Mouse (Mus musculus) liver, adult 2 months (tissue): ENCODE results near the gene Nipbl. TPM values are rescaled to one million over a fixed set of nuclear protein-coding genes. Genes with fewer than 3 reads are reported as not detected.
A peak's percentile ranks its signal among the peaks of the same experiment; 100 is the strongest.

Experiments used
- DNase-seq: peaks from one replicate; pipeline ENCODE4 v3.0.0-alpha.2; 2011; ENCODE audit warnings: low read depth, low spot score; ENCODE audit errors: extremely low read depth
- H3K27ac ChIP-seq: fragments of 200-500 bp; replicated peaks from 2 replicates; pipeline ENCODE4 v1.5.1; 2012; ENCODE audit warnings: low read depth, mild to moderate bottlenecking, control low read depth, inconsistent platforms, low read length; ENCODE audit not compliant: insufficient read depth
- H3K27me3 ChIP-seq: fragments of 200-500 bp; 2 replicates; pipeline ENCODE4 v1.6.1; 2012; ENCODE audit warnings: mild to moderate bottlenecking, moderate library complexity, low read length, inconsistent platforms; ENCODE audit not compliant: control insufficient read depth, insufficient read depth
- H3K36me3 ChIP-seq: fragments of 200-500 bp; 2 replicates; pipeline ENCODE4 v1.6.1; 2012; ENCODE audit warnings: low read length, inconsistent platforms; ENCODE audit not compliant: control insufficient read depth, insufficient read depth
- H3K4me1 ChIP-seq: fragments of 200-500 bp; 2 replicates; pipeline ENCODE4 v1.6.1; 2011; ENCODE audit warnings: low read length; ENCODE audit not compliant: control insufficient read depth, insufficient read depth
- H3K4me3 ChIP-seq: fragments of 200-500 bp; 2 replicates; pipeline ENCODE4 v1.5.1; 2011; ENCODE audit warnings: low read depth, mild to moderate bottlenecking, control low read depth, low read length, moderate library complexity; ENCODE audit not compliant: insufficient read depth
- H3K79me2 ChIP-seq: fragments of 200-500 bp; 2 replicates; pipeline ENCODE4 v1.6.1; 2012; ENCODE audit warnings: inconsistent platforms, mild to moderate bottlenecking, low read length, moderate library complexity; ENCODE audit not compliant: control insufficient read depth, insufficient read depth
- H3K9ac ChIP-seq: fragments of 200-500 bp; 2 replicates; pipeline ENCODE4 v1.6.1; 2012; ENCODE audit warnings: low read depth, mild to moderate bottlenecking, control low read depth, inconsistent platforms, low read length
- CTCF ChIP-seq: fragments of 200-500 bp; IDR thresholded peaks from 2 replicates; pipeline ENCODE4 v1.5.1; 2011; ENCODE audit warnings: low read depth, low read length, control low read depth
- POLR2A ChIP-seq: fragments of 200-500 bp; IDR thresholded peaks from 2 replicates; pipeline ENCODE4 v1.6.1; 2011; ENCODE audit warnings: low read length, control low read depth; ENCODE audit not compliant: insufficient read depth; ENCODE audit errors: extremely low read depth
- WGBS: fragments of 180-500 bp; shearing (Covaris S2); methylation state at CpG from one replicate; pipeline ENCODE4 v1.1.7; 2018; 5-methylcytosine and 5-hydroxymethylcytosine counted together
- polyA plus RNA-seq: library from polyadenylated mRNA; depleted of rRNA; stranded (reverse); fragments of >200 nt; gene quantifications from 2 replicates; pipeline ENCODE4 v1.2.3, GENCODE M21; 2012
- total RNA-seq: library from RNA; depleted of rRNA; stranded (reverse); fragments of >200 nt; gene quantifications from 2 replicates; pipeline ENCODE4 v1.2.3, GENCODE M21; 2014

Gene Nipbl
- total and polyA plus RNA-seq, 2 experiments, result 1.9 to 17.5 TPM

GRCm38 (mm10) chr15:8442156-8442555, 2.1 kb downstream of the Nipbl start:
- Histone ChIP-seq H3K9ac (peak overlapping the region; percentile 51), H3K27me3 (no peaks in the 10 kb centered on the region), H3K36me3 (no peaks in the 10 kb centered on the region), H3K4me1 (peaks cover 8% of the 10 kb centered on the region; the same call in 1 of the 2 replicates), H3K27ac (no peak overlapping the region), H3K4me3 (peak overlapping the region; percentile 65), H3K79me2 (peaks cover 12% of the 10 kb centered on the region; the same call in 1 of the 2 replicates)
- 2% methylated on average over 11 of the region's 11 CpGs for WGBS
- no peak for DNase-seq
- TF ChIP-seq CTCF (no peak), POLR2A (no peak)

DNA sequence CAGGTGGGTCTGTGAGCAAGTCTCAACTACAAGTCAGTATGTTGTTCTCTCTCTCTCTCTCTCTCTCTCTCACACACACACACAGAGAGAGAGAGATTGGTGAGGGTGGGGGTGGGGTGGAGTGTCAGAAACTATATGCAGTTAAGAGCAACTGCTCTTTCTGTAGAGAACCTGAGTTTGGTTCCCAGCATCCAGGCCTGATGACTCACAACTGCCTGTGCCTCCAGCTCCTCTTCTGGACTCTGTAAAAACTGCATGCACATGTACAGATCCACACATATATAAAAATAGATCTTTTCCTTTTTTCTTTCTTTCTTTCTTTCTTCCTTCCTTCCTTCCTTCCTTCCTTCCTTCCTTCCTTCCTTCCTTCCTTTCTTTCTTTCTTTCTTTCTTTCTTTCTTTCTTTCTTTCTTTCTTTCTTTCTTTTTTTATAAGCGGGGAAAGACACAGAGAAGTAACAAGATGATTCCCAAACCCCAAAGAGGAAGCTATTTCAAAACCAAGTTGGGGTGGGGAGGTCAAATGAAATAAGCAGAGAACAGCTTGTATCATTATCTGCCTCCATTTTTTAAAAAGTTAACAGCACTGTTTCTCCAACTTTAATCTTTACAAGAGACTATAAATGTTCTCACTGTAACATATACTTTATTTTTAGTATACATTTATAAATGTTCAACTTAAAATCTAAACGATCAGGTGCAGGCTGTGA, 10.9 kb downstream of the Nipbl start:
- no peak overlapping the region for H3K27ac ChIP-seq
- H3K79me2 ChIP-seq, result peaks cover 27% of the 10 kb centered on the region
- no peak overlapping the region for H3K4me3 ChIP-seq
- no peaks in the 10 kb centered on the region for H3K36me3 ChIP-seq
- no peak for DNase-seq
- peaks cover 10% of the 10 kb centered on the region; the same call in 1 of the 2 replicates for H3K4me1 ChIP-seq
- H3K27me3 ChIP-seq, result no peaks in the 10 kb centered on the region
- no peak overlapping the region for H3K9ac ChIP-seq
- TF ChIP-seq CTCF (no peak), POLR2A (no peak)
- 88% methylated on average over 2 of the region's 2 CpGs for WGBS

DNA sequence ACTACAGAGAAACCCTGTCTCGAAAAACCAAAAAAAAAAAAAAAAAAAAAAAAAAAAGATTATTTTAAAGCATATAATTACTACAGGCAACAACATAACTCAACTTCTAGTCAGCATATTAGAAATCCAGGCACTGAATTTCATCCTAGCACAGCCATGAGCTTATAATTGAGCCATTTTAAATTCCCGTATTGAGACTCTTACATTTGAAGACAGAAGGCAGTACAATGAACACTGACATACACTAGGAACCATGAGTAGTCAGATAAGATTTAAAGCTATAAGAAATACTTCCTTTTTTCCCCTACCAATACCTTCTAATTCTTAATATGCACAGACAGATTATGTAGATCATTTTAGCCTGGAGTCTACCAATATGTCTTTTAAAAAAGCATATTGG, 11.7 kb downstream of the Nipbl start:
- Histone ChIP-seq H3K4me3 (no peak overlapping the region), H3K27me3 (no peaks in the 10 kb centered on the region), H3K4me1 (peaks cover 10% of the 10 kb centered on the region; the same call in 1 of the 2 replicates), H3K36me3 (no peaks in the 10 kb centered on the region), H3K9ac (no peak overlapping the region), H3K27ac (no peak overlapping the region), H3K79me2 (peaks cover 24% of the 10 kb centered on the region)
- DNase-seq, result no peak
- WGBS, result 93% methylated on average over 2 of the region's 2 CpGs
- TF ChIP-seq CTCF (no peak), POLR2A (no peak)

GRCm38 (mm10) chr15:8429502-8429901, 14.8 kb downstream of the Nipbl start:
- WGBS, result 29% methylated on average over 5 of the region's 5 CpGs

DNA sequence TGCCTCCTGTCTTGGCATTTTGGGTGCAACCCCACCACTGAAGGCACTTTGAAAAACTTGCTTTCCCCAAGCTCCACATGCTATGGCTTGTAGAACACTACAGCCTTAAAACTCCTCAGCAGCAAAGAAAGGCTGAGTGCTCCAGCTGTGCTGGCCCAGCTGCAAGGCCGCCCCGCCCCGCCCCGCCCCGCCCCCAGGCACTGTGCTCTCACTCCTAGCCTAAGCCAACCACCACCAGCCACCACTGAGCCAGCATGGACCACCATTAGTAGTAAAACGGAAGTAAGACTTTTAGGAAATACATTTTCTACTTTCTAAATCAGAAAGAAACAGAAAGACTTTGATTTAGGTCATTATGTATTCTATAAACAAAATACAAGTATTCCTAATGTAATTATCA, 23.4 kb downstream of the Nipbl start:
- Histone ChIP-seq H3K27ac (no peak overlapping the region), H3K9ac (no peak overlapping the region), H3K4me1 (no peaks in the 10 kb centered on the region; the same call in 1 of the 2 replicates), H3K27me3 (no peaks in the 10 kb centered on the region), H3K79me2 (peaks cover 20% of the 10 kb centered on the region), H3K36me3 (no peaks in the 10 kb centered on the region), H3K4me3 (no peak overlapping the region)
- no peak for DNase-seq
- WGBS, result 63% methylated on average over 6 of the region's 6 CpGs
- TF ChIP-seq POLR2A (no peak), CTCF (no peak)

More at GRCm38 (mm10) chr15:8429502-8429901, 14.8 kb downstream of the Nipbl start:
- Histone ChIP-seq H3K27ac (no peak overlapping the region), H3K27me3 (no peaks in the 10 kb centered on the region), H3K9ac (no peak overlapping the region), H3K4me3 (no peak overlapping the region), H3K4me1 (peaks cover 10% of the 10 kb centered on the region; the same call in 1 of the 2 replicates), H3K79me2 (peaks cover 31% of the 10 kb centered on the region), H3K36me3 (no peaks in the 10 kb centered on the region)
- no peak for TF ChIP-seq CTCF
- no peak for TF ChIP-seq POLR2A
- peak; percentile 75 for DNase-seq

- no peaks in the 10 kb centered on the region for H3K36me3 ChIP-seq
- no peak overlapping the region for H3K4me3 ChIP-seq
- peaks cover 19% of the 10 kb centered on the region; the same call in 1 of the 2 replicates for H3K79me2 ChIP-seq
- TF ChIP-seq CTCF, result no peak
- no peak for TF ChIP-seq POLR2A
- no peak overlapping the region for H3K27ac ChIP-seq
- H3K4me1 ChIP-seq, result peaks cover 8% of the 10 kb centered on the region
- DNase-seq, result no peak
- H3K9ac ChIP-seq, result no peak overlapping the region
- H3K27me3 ChIP-seq, result no peaks in the 10 kb centered on the region
- WGBS, result 78% methylated on average over 4 of the region's 4 CpGs
These were observed 27.6 kb downstream of the Nipbl start for GRCm38 (mm10) chr15:8416500-8417138.
